Mouse (Mus musculus) midbrain, embryonic 16.5 days (tissue): Measurements from ENCODE around the gene Mettl27. TPM values are rescaled to one million over a fixed set of nuclear protein-coding genes. Genes with fewer than 3 reads are reported as not detected.

Experiments used
- ATAC-seq: fragments of 200-750 bp; cut with Nextera tagmentation; 2 replicates; pipeline ENCODE4 v1.8.0; 2017; ENCODE audit warnings: moderate TSS enrichment
- H3K27ac ChIP-seq: fragments of 300-500 bp; sonication (generic); 2 replicates; pipeline ENCODE4 v1.5.1; 2014; ENCODE audit warnings: mild to moderate bottlenecking, low read length, mixed read lengths
- H3K27me3 ChIP-seq: fragments of 300-500 bp; sonication (generic); 2 replicates; pipeline ENCODE4 v1.6.1; 2014; ENCODE audit warnings: low read depth, low read length, mixed read lengths; ENCODE audit not compliant: control insufficient read depth, insufficient read depth
- H3K36me3 ChIP-seq: fragments of 300-500 bp; sonication (generic); 2 replicates; pipeline ENCODE4 v1.6.1; 2014; ENCODE audit warnings: mild to moderate bottlenecking, low read length, moderate library complexity, mixed read lengths; ENCODE audit not compliant: control insufficient read depth, insufficient read depth
- H3K4me1 ChIP-seq: fragments of 300-500 bp; sonication (generic); 2 replicates; pipeline ENCODE4 v1.6.1; 2014; ENCODE audit warnings: mild to moderate bottlenecking, low read length, mixed read lengths; ENCODE audit not compliant: control insufficient read depth, insufficient read depth
- H3K4me2 ChIP-seq: fragments of 300-500 bp; sonication (generic); 2 replicates; pipeline ENCODE4 v1.6.1; 2014; ENCODE audit warnings: mild to moderate bottlenecking, low read length, mixed read lengths
- H3K4me3 ChIP-seq: fragments of 300-500 bp; sonication (generic); 2 replicates; pipeline ENCODE4 v1.5.1; 2014; ENCODE audit warnings: low read depth, mild to moderate bottlenecking, low read length, moderate library complexity, mixed read lengths
- H3K9ac ChIP-seq: fragments of 300-500 bp; sonication (generic); 2 replicates; pipeline ENCODE4 v1.6.1; 2014; ENCODE audit warnings: low read depth, low read length, mixed read lengths
- H3K9me3 ChIP-seq: fragments of 300-500 bp; sonication (generic); replicated peaks from 2 replicates; pipeline ENCODE4 v1.6.1; 2014; ENCODE audit warnings: mild to moderate bottlenecking, low read length, mixed read lengths; ENCODE audit not compliant: control insufficient read depth, poor library complexity, severe bottlenecking
- WGBS: fragments of 180-500 bp; shearing (Covaris S2); extraction: QIAGEN DNeasy Blood & Tissue Kit; methylation state at CpG from one replicate; pipeline ENCODE4 v1.1.7; 2014; 5-methylcytosine and 5-hydroxymethylcytosine counted together
- polyA plus RNA-seq: library from polyadenylated mRNA; unstranded; fragments of >200 nt; fragmentation: Nextera tagmentation; extraction: Ambion mirVana; gene quantifications from 2 replicates; pipeline ENCODE4 v1.2.1, GENCODE M21; 2015

Gene Mettl27
- polyA plus RNA-seq, 1 experiment from 2014 or later = 6.4 TPM

DNA sequence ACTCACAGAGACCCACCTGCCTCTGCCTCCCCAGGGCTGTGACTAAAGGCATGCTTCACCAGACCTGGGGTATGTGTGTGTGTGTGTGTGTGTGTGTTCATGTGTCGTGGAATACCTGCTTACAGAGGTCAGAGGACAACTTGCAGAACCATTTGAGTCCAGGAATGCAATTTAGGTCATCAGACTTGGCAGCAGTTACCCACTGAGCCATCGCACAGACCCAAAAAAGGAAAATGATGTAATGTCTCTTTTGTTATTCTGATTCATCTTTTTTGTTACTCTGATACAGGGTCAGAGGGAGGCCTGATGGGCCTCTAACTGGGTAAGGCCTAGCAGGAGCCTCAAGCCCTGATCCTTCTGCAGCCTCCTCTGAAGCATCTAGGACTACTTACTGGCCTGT is 10.6 kb downstream of the Mettl27 start:
- Histone ChIP-seq H3K4me2 (no peak overlapping the region), H3K27ac (no peak overlapping the region), H3K36me3 (no peaks in the 10 kb centered on the region), H3K4me3 (no peak overlapping the region), H3K9ac (no peak overlapping the region), H3K27me3 (peaks cover 25% of the 10 kb centered on the region), H3K9me3 (no peaks in the 10 kb centered on the region), H3K4me1 (no peaks in the 10 kb centered on the region; the same call in 1 of the 2 replicates)
- 67% methylated on average over 2 of the region's 2 CpGs for WGBS
- ATAC-seq = no peak

DNA sequence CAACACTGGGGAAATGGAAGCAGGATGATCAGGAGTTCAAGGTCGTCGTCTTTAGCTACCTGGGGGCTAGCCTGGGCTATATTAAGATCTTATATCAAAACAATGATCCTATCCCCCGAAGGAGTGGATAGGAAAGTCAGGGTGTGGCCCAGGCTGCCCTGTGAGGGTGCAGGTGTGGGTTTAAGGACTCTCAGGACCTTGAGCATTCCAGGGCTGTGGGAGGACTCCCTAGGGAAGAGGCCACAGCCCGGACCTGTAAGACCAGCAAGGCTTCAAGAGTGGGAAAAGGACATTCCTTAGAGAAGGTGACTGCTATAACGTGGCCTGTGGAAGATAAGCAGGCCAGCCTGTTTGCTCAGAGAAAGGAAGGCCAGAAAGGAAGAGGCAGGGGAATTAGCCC is 12.0 kb downstream of the Mettl27 start:
- ATAC-seq = no peak
- H3K9ac ChIP-seq = no peak overlapping the region
- H3K27ac ChIP-seq = no peak overlapping the region
- H3K27me3 ChIP-seq = peaks cover 25% of the 10 kb centered on the region
- 84% methylated on average over 5 of the region's 5 CpGs for WGBS
- no peak overlapping the region for H3K4me3 ChIP-seq
- no peaks in the 10 kb centered on the region for H3K9me3 ChIP-seq
- H3K36me3 ChIP-seq = no peaks in the 10 kb centered on the region
- H3K4me1 ChIP-seq = no peaks in the 10 kb centered on the region; the same call in 1 of the 2 replicates
- H3K4me2 ChIP-seq = no peak overlapping the region

DNA sequence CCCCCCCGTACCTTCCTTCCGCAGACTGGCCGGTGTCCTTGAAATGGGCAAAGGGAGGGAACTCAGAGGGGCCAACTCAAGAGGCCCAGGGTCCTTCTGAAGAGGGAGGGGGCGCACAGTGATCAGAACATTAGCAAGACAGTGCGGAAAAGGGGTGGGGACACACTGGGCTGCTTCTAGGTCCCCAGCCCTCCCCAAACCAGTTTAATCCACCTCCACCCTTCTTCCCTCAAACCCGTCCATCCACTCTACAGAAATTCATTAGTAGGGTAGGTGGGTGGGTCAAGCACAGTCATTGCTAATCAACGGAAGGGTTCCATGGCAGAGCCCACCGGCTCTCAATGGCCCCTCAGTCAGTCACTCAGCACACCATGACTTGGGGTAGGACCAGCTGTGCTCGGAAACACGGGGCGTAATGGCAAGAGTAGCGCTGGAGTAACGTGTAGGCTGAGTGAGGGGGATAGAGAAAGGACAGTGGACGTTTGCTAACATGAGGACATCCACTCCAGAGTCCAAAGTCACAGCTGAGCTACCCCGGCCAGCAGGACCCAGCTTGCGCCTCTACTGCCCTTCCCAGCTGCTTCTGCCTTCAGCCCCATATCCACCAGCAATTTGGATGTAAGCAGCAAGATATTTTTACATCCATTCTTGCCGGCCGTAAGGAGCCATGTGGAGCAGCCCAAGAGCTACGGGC is 13.2 kb downstream of the Mettl27 start:
- no peaks in the 10 kb centered on the region for H3K36me3 ChIP-seq
- no peak overlapping the region for H3K4me2 ChIP-seq
- 44% methylated on average over 16 of the region's 19 CpGs for WGBS
- no peaks in the 10 kb centered on the region; the same call in 1 of the 2 replicates for H3K4me1 ChIP-seq
- H3K9ac ChIP-seq = no peak overlapping the region
- H3K27me3 ChIP-seq = peaks cover 25% of the 10 kb centered on the region
- no peaks in the 10 kb centered on the region for H3K9me3 ChIP-seq
- H3K4me3 ChIP-seq = no peak overlapping the region
- H3K27ac ChIP-seq = no peak overlapping the region
- no peak for ATAC-seq

DNA sequence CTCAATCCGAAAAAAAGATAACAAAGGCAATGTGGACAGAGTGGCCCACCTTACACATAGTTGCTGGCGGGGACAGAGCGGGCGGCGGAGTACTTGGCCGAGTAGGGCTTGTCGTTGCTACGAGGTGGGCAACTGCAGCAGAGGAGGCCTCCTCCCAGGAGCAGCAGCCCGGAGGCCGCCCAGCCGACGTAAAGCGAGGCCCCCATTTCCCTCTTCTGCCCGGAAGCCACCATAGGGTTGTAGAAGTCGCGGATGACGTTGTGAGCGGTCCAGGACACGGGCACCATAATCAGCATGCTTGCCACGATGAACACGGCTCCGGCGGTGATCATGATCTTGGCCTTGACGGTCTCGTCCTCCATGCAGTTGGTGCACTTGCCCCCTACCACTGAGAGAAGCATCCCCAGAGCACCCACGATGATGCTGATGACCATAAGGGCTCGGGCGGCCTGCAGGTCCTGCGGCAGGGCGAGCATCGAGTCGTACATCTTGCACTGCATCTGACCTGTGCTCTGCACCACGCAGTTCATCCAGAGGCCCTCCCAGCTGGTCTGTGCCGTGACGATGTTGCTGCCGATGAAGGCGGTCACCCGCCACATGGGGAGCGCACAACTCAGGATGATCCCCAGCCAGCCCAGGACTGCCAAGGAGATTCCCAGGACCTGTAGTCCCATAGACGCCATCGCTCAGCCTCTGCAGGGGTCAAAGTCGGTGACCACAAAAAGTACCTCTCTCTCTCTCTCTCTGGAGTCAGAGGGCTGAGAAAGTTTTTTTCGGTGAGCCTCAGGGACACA is 14.1 kb downstream of the Mettl27 start:
- Histone ChIP-seq H3K4me1 (no peaks in the 10 kb centered on the region; the same call in 1 of the 2 replicates), H3K4me2 (no peak overlapping the region), H3K36me3 (no peaks in the 10 kb centered on the region), H3K27me3 (peaks cover 25% of the 10 kb centered on the region), H3K9ac (no peak overlapping the region), H3K9me3 (no peaks in the 10 kb centered on the region), H3K27ac (no peak overlapping the region), H3K4me3 (no peak overlapping the region)
- 14% methylated on average over 43 of the region's 43 CpGs for WGBS
- ATAC-seq = no peak

DNA sequence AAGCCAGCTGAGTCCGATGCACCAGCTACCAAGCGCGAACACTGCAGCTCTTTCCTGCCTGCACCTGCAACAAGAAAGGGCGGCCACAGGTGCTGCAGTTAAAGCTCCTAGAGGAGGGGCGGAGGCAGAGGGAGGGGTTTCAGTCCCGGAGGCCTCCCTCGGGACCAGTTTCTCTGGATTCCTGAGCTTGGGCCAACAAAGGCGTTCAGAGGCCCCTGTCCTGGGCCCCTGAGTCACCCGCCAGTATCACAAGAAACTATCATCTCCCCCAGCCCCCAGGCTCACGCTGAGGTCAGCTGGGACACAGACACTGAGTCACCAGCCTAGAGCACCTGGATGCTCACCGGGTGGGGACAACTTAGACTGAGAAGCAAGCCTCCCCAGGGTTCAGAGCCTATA is 14.7 kb downstream of the Mettl27 start, which contains the start of gene Cldn4:
TSS of gene Cldn4 (minus strand) at position 78 of the 399 bp plus-strand sequence.
- no peak for ATAC-seq
- Histone ChIP-seq H3K27me3 (peaks cover 25% of the 10 kb centered on the region), H3K9ac (no peak within 1 kb of the TSS), H3K9me3 (no peaks in the 10 kb centered on the region), H3K4me3 (no peak within 1 kb of the TSS), H3K4me1 (no peaks in the 10 kb centered on the region; the same call in 1 of the 2 replicates), H3K4me2 (no peak within 1 kb of the TSS), H3K27ac (no peak within 1 kb of the TSS), H3K36me3 (no peaks in the 10 kb centered on the region)
- WGBS = 7% methylated on average over 11 of the region's 11 CpGs

DNA sequence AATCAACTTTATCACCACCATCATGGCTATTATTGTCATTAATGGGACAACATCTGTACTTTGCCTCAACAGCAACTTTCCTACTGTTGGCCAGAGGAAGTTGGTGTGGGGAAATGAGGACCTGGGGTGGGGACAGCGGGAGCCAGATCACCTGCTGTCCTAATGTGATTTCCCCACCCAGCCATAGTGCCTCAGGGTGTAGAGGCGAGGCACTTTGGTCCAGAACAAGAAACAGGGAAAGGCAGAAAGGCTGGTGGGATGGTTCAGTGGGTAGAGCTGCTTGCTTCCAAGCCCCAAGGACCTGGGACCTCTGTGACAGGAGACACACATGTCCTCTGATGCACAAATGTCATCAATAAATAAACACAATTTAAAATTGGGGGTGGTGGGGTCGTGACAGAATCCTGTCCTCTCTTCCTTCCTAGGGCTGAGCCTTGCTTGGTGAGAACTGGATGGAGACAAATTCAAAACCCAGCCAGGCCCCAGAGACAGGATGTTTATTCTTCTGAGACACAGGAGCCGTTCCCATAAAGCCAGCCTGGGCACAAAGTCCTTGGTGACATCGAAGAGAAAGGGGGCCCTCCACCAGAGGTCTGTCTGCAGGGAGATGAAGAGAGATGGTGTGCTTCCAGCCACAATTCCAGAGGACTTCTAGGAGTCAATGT is 15.4 kb downstream of the Mettl27 start:
- no peaks in the 10 kb centered on the region; the same call in 1 of the 2 replicates for H3K4me1 ChIP-seq

DNA sequence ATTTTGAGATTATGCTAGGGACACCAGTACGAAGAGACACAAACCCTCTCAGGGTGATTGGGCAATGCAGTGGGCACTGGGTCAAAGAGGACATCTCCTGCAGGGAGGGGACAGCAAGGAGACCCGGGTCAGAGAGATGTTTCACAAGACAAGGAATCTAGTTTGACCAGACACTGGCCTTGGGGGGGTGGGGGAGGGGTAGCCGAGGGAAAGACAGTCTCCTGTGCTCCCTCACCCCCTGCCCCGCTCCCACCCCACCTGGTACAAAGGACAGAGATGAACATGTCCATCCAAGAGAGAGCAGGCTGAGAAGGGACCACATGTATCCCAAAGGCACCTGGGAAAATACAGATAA is 15.9 kb downstream of the Mettl27 start:
- Histone ChIP-seq H3K36me3 (no peaks in the 10 kb centered on the region), H3K27me3 (peaks cover 25% of the 10 kb centered on the region), H3K4me1 (no peaks in the 10 kb centered on the region; the same call in 1 of the 2 replicates), H3K4me3 (no peak overlapping the region), H3K9me3 (no peaks in the 10 kb centered on the region), H3K4me2 (no peak overlapping the region), H3K9ac (no peak overlapping the region), H3K27ac (no peak overlapping the region)
- no peak for ATAC-seq
- WGBS = 66% methylated on average over 4 of the region's 4 CpGs

More for the DNA sequence above, 15.4 kb downstream of the Mettl27 start:
- Histone ChIP-seq H3K27ac (no peak overlapping the region), H3K36me3 (no peaks in the 10 kb centered on the region), H3K4me2 (no peak overlapping the region), H3K9me3 (no peaks in the 10 kb centered on the region), H3K27me3 (peaks cover 25% of the 10 kb centered on the region), H3K9ac (no peak overlapping the region), H3K4me3 (no peak overlapping the region)
- WGBS = 69% methylated on average over 5 of the region's 5 CpGs
- no peak for ATAC-seq

DNA sequence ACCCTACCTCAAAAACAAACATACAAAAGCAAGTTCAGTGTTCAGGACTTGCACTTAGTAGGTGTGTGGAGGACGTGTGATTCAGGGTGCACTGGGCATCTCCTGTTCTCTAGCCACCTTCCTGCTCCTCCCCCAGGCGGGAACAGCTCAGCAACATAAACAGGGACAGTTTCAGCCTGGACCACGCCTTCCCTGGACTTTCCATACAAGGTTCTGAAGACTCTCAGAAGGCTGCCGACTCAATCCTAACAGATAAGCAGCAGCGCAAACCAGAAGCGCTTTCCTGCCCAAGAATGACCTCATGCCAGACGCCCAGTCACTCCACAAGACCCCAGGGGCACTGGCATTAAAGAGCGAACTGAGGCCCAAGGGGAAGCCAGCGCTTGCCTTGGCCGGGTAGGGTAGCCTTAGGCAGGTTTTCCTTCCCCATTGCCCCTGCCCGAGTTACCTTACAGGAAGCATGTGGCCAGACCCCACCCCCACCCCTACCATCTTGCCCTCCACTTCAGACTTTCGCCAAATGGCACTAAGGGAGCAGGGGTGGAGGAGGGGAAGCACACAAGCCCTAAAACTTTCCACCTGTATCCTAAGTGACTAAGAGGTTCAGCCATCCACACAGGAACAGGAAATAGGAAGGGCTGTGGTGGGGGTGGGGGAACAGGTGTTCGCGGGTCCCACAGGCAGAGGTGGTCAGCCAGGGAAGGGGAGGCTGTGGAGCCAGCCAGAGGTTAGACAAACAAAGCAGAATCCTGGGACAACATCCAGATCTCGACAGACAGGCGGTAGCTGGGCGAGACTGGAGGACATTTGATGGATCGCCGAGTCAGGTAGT is 19.1 kb downstream of the Mettl27 start:
- no peaks in the 10 kb centered on the region for H3K9me3 ChIP-seq
- ATAC-seq = no peak
- no peak overlapping the region for H3K4me3 ChIP-seq
- no peak overlapping the region for H3K27ac ChIP-seq
- H3K4me1 ChIP-seq = no peaks in the 10 kb centered on the region; the same call in 1 of the 2 replicates
- WGBS = 59% methylated on average over 19 of the region's 19 CpGs
- H3K4me2 ChIP-seq = no peak overlapping the region
- peaks cover 8% of the 10 kb centered on the region for H3K27me3 ChIP-seq
- H3K9ac ChIP-seq = no peak overlapping the region
- no peaks in the 10 kb centered on the region for H3K36me3 ChIP-seq
